Mouse (Mus musculus): ENCODE data around the gene Tmem44. TPM values are rescaled to one million over a fixed set of nuclear protein-coding genes. Genes with fewer than 3 reads are reported as not detected.
A peak's percentile ranks its signal among the peaks of the same experiment; 100 is the strongest.

The Tmem44 gene
- 1 to 10 TPM; 6.4 to 9.7 TPM for total RNA-seq (2021)
- long read RNA-seq, experiment 1, partial matches to known transcripts: 3 of 7 reads
- long read RNA-seq, experiment 1, other reads (novel, unspliced or antisense): 3 of 7 reads
- long read RNA-seq, experiment 2, partial matches to known transcripts: 3 of 12 reads
- long read RNA-seq, experiment 2, other reads (novel, unspliced or antisense): 7 of 12 reads

DNA sequence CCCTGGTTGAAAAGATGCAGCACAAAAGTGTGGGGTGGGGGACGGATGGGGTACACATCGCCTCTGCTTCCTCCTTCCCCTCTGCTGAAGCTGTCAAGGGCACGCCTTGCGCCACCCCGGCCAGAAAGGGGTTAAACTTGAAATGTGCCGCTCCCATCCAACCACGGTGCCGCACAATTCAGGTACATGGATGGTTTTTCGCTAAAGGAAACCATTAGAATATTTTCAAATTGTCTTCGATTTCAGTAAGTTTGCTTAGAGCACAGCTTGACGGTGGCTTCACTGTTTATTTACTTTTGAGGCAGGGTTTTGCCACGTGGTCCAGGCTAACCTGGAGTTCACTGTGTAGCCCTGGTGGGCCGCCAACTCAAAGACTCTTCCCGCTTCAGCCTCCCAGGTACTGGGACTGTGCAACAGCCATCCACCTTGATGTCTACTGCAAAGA lies at the start of gene Tmem44:
Gene Tmem44, minus strand, starts transcription at position 95 of the 445 bp plus-strand sequence.
- DNase-seq: no peak

DNA sequence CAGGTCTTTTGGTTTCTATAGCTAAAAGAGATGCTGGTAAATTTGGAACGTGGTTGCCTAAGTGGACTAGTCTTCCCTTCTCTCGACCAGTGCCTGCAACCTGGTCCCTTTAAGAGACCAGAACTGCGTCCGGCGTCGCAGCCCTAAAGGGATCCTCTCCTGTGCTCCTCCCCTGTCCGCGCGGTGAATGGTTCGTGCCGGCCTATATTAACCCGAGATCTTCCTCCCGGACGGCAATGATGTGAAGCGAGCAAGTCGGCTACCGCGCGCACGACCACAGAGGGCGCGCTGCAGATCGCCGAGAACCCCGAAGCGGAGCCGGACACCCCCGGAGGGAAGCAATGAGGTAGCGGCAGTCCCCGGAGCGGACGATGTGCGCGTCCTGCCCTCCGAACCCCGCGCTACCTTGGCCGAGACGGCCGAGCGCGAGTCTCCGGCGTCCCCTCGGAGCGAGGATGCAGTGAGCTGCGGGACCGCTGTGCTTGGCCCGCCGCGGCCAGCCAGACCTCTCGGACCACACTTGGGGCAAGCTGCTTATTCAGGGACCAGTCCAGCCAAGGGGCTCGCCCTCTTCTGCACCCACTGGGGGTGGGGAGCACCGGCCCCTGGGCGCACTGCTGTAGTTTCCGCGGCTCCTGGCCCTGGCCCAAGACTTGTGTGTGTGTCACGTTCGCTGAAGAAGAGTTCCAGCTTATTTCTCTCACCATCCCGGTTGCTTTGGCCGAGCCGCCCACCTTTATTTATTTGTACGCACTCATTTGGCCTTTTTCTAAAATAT lies 49.0 kb upstream of the Tmem44 start, which contains the start of gene Fam43a:
Gene Fam43a, plus strand, starts transcription at position 233 of the 778 bp plus-strand sequence.
- DNase-seq: peak; percentile 95

DNA sequence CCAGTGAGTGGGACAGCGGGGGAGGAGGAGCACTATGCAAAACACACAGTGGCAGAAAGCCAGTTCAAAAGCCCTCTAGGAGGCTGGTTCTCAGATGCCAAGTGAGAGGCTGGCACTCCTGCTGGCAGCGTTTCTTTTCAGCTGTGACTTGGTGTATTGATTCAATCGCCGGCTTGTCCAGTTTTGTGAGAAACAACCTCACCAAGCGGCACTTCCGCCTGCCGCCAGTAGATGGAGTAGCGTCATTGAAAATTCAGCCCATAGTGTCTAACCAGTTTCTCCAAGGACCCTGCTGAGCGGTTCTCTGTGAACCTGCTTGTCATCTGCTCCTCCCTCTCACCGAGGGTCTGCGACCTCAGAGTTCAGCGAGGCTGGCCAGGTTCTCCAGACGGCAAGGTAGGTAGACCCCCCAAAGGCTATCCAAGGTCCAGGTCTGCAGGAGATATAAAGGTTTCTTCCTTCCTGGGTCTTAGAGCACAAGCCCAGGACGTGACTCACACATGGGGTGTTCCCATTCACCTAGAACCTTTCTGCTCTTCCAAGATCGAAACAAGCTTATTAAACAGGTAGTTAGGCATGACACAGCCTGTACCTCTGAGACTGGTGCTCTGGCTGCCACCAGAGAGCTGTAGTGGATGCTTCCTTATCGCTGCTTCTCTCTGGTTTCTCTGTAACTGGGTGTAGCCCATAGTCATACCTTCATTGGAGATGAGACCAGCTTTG lies 46.5 kb upstream of the Tmem44 start:
- peak; percentile 92 for DNase-seq

GRCm38 (mm10) chr16:30595835-30596557 lies 45.4 kb upstream of the Tmem44 start:
- DNase-seq: no peak

GRCm38 (mm10) chr16:30595356-30595755 lies 44.7 kb upstream of the Tmem44 start:
- DNase-seq: no peak

- DNase-seq: no peak
These were observed 41.3 kb upstream of the Tmem44 start for GRCm38 (mm10) chr16:30591990-30592389.

DNA sequence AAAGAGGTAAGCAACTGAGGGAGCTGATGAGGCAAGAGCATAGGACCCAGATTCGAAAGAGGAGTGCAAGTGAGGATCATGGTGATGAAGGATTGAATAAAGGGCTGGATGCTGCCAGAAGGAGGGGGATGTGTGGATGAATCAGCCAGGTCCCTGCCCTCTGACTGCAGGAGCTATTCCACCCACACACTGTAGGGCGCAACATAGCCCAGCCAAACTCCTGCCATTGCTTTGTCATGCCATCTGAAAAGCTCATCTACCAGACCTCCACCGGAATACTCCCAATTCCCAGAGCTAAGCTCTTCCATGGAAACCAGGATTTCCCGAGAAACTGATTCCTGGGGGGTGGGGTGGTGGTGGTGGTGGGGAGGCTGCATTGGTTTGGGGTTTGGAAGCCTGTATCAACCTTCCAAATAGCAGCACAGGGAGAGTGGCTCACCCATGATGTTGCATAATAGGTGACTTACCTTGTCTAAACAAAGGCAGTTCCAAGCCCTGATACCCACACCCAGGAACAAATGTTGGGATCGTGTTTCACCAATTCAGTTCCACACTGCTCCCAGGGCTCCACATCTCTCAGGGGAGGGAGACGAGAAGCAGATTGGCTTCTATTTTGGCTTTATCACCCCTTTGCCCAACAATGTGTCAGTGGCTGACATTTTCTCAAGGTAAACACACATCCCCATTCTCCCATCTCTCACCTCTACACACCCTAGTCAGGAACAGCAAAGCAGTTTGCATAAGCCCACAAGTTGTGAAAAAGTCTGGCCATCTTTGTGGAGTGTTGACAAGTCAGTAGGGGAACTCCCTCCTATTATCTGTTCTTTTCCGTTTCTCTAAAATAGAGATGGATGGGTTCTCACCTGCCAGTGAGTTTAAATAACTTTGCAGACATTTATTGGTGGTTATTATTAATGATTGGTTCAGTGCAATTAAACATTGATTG lies 39.9 kb upstream of the Tmem44 start:
- no peak for DNase-seq

DNA sequence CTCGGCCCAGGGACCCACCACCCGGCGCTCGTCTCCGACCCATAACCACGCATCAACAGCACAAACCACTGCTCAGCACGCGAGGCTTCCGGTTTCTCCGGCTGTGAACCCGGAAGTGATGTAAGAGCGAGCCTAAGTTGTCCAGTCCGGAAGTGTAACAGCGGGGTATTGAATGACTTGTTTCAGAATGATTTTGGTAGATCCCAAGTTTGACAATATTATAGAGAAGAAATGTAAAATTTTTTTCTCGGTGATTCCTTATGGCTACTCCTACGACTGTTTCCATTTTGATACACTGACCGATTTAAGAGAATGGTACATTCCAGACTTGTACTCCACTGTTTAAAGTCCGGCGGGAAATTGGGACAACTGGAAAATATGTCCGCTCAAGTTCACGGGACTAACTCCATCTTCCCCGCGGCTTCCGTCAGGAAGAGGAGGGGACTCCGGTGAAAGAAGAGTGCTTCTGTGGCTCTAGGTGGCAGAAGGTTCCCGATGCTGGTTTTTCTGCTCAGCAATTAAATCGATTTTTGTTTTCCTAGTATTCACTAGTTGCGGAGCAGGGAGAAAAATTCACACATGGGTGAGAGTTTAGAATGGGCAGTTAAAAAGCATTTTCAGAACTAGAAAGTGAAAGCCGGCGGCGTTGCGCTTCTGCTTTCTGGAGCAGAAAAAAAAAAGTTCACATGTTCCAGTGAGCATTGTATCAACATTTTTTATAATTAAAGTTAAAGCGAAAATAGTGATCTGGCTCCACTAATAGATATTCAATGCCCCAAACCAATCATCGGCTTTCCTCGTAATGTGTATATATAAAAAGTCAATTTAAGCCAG lies 37.1 kb upstream of the Tmem44 start, which contains the start of gene Lsg1:
Gene Lsg1, minus strand, starts transcription at position 99 of the 834 bp plus-strand sequence.
- peak; percentile 87 for DNase-seq

DNA sequence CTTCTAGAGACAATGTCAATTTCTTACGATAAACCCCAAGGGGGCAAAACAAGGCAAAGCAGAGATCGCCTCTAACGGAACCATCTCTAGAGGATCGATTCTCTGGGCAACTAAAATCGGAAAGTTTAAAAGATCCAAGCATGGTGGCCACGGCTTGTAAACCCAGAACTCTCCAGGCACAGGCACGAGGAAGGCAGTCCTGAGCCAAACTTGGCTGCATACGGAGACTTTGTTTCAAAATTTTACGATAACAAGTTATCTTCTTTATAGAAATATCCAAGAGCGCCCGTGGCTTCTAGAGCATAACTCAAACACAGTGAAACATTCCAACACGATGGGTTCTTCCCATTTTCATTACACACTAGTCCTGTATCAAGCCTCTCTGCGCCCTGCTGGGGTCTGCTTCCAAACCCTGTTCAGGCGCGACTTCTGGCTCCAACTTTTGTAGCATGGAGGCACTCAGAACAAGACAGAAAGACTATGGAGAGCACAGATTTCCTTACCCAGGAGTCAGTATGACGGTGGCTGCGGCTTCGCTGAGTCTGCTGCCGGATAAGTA lies 36.4 kb upstream of the Tmem44 start:
- DNase-seq: no peak

- DNase-seq: no peak
These were observed 30.1 kb upstream of the Tmem44 start for GRCm38 (mm10) chr16:30580765-30581164.

- no peak for DNase-seq
These were observed 25.8 kb upstream of the Tmem44 start for GRCm38 (mm10) chr16:30576392-30576791.

- no peak for DNase-seq
These were observed 25.2 kb upstream of the Tmem44 start for GRCm38 (mm10) chr16:30575815-30576214.

DNA sequence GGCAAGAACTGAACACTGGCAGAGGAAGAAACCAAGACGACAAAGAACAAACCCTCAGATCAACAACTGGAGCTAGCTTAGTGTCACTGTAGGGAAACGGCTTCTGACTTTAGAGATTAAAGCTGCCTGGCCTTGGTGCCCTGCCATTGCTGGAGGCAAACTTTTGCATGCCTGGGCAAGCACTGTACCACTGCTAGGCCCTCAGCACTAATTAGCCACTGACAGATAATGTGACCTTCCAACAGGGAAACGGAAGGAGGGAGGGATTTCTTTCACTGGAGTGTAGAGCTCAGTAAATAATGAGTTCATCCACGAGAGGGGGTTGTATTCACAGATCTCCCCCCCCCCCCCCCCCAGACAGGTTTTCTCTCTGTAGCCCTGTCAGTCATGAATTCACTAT lies 21.6 kb upstream of the Tmem44 start:
- no peak for DNase-seq

GRCm38 (mm10) chr16:30571378-30571777 lies 20.7 kb upstream of the Tmem44 start:
- no peak for DNase-seq

GRCm38 (mm10) chr16:30570173-30570572 lies 19.5 kb upstream of the Tmem44 start:
- no peak for DNase-seq

DNA sequence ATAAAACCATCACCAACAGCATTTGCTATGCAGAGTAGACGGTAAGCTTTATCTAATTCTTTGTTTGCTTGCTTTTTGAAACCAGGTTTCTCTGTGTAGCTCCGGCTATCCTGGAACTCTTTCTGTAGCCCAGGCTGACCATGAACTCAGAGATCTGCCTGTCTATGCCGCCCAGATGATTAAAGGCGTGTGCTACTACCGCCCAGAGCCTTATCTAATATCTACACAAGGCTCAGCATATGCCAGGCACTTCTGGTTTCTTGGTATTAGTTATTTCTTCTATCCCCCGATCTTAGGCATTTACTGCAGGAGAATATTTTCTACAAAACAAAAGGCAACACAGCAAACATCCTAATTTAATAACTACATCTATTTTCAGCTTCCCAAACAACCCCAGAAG lies 15.0 kb upstream of the Tmem44 start:
- no peak for DNase-seq

DNA sequence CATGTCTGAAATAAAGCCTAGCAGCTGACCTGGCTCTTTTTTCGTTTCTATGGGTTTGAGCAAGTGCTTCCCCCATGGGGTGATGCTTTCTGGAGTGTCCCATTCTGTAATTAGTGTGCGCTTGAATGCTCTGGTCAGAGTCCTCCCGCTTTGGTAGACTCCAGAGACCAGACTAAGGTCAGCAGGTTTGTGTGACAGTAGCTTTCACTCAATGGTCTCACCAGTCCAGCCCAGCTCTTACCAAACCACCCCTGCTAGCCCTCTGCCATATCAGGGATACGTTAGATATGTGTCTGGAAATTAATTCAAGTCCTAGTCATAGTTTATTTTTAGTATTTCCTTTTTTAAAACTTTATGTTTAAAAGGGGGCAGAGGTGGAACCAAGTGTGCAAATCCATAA lies 10.0 kb upstream of the Tmem44 start:
- no peak for DNase-seq

DNA sequence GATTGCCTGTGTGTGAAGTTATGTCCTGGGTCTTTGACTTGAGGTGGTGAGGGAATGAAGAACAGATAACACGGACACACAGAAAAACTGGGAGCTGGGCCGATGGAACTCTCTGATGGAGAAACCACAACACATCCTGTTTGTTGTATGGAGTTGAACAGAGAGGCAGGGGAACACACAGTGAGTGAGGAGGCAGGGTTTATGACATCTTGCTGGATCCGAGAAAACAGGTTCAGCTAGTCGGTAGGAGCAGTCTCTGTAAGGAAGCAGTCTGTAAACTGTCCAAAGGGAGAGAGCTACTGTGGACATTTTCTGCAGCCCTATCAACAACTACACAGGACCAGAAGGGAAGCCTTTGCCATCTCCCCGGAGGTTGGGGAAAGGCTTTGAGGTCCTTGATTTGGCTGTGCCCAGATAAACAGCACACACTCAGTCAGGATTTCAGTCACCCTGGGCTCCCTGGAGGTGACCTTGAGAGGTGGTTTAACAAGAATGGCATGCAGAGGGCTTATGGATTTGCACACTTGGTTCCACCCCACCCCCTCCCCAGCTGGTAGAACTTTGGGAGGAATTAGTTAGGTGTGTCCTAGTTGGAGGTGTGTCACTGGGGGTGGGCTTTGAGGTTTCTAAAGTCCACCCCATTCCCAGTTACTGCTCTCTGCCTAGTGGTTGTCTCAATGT lies 8.8 kb upstream of the Tmem44 start:
- DNase-seq: peak; percentile 19

GRCm38 (mm10) chr16:30554109-30554508 lies 3.5 kb upstream of the Tmem44 start:
- DNase-seq: no peak
